Mouse (Mus musculus): Measurements from ENCODE around the gene Mei1.

Gene Mei1

GRCm38 (mm10) chr15:82069898-82070297 is at the start of gene Mei1:
Mei1 (plus strand) TSS chr15:82069996.
- no peak for DNase-seq (ENCODE audit: low spot score in 2 of 2)

GRCm38 (mm10) chr15:82022535-82023088 is 47.2 kb upstream of the Mei1 start:
- no peak for DNase-seq (ENCODE audit: low spot score in 2 of 2)

- no peak for DNase-seq (ENCODE audit: low spot score in 2 of 2)
Observed at GRCm38 (mm10) chr15:82023965-82024635, 45.7 kb upstream of the Mei1 start.

- no peak for DNase-seq (ENCODE audit: low spot score in 2 of 2)
Observed at GRCm38 (mm10) chr15:82027276-82027675, 42.5 kb upstream of the Mei1 start.

- DNase-seq (ENCODE audit: low spot score in 2 of 2), result no peak
Observed at GRCm38 (mm10) chr15:82027726-82028125, 42.1 kb upstream of the Mei1 start.

GRCm38 (mm10) chr15:82032386-82032785 is 37.4 kb upstream of the Mei1 start:
- no peak for DNase-seq (ENCODE audit: low spot score in 2 of 2)

- DNase-seq (ENCODE audit: low spot score in 2 of 2), result no peak
Observed at GRCm38 (mm10) chr15:82033762-82034161, 36.0 kb upstream of the Mei1 start, which contains the start of gene Desi1. Desi1 (minus strand) TSS chr15:82033862.

GRCm38 (mm10) chr15:82035904-82036689 is 33.7 kb upstream of the Mei1 start:
- DNase-seq (ENCODE audit: low spot score in 2 of 2), result peak in 1 of 2 experiments; percentile 30

GRCm38 (mm10) chr15:82040650-82041049 is 29.1 kb upstream of the Mei1 start:
- peak; percentile 16 to 57 for DNase-seq (ENCODE audit: low spot score in 2 of 2)

GRCm38 (mm10) chr15:82044166-82044784 is 25.5 kb upstream of the Mei1 start:
- DNase-seq (ENCODE audit: low spot score in 2 of 2), result peak in 1 of 2 experiments; percentile 30

GRCm38 (mm10) chr15:82046246-82046891 is 23.4 kb upstream of the Mei1 start:
- DNase-seq (ENCODE audit: low spot score in 2 of 2), result no peak

- peak; percentile 90 to 94 for DNase-seq (ENCODE audit: low spot score in 2 of 2)
Observed at GRCm38 (mm10) chr15:82047080-82047883, 22.5 kb upstream of the Mei1 start, which contains the start of gene Snu13. Snu13 (minus strand) TSS chr15:82047598.

- DNase-seq (ENCODE audit: low spot score in 2 of 2), result no peak
Observed at GRCm38 (mm10) chr15:82052544-82052943, 17.3 kb upstream of the Mei1 start.

GRCm38 (mm10) chr15:82058719-82059201 is 11.0 kb upstream of the Mei1 start, which contains the start of gene 4930407I10Rik:
4930407I10Rik (plus strand) TSS chr15:82059151.
- no peak for DNase-seq (ENCODE audit: low spot score in 2 of 2)

- DNase-seq (ENCODE audit: low spot score in 2 of 2), result no peak
Observed at GRCm38 (mm10) chr15:82063909-82064308, 5.9 kb upstream of the Mei1 start.

- DNase-seq (ENCODE audit: low spot score in 2 of 2), result peak; percentile 74 to 84
Observed at GRCm38 (mm10) chr15:82065511-82065910, 4.3 kb upstream of the Mei1 start.

- DNase-seq (ENCODE audit: low spot score in 2 of 2), result peak in 1 of 2 experiments; percentile 46
Observed at GRCm38 (mm10) chr15:82071816-82072469, 2.1 kb downstream of the Mei1 start.

GRCm38 (mm10) chr15:82073490-82073889 is 3.7 kb downstream of the Mei1 start:
- no peak for DNase-seq (ENCODE audit: low spot score in 2 of 2)

- DNase-seq (ENCODE audit: low spot score in 2 of 2), result no peak
Observed at GRCm38 (mm10) chr15:82079883-82080282, 10.1 kb downstream of the Mei1 start.

- peak; percentile 78 to 82 for DNase-seq (ENCODE audit: low spot score in 2 of 2)
Observed at GRCm38 (mm10) chr15:82081161-82081560, 11.4 kb downstream of the Mei1 start.
